Mouse (Mus musculus) frontal cortex, postnatal 25 days (tissue): ENCODE results near the gene Map3k19.

Source experiments
- DNase-seq, 2 experiments: peaks; one replicate each; pipeline ENCODE4 v3.0.0; 2022; ENCODE audit warnings: low spot score in 2 of 2

Gene Map3k19

GRCm38 (mm10) chr1:127854486-127855222 is at the start of gene Map3k19:
Gene Map3k19 (minus strand): TSS chr1:127855031.
- peak in 1 of 2 experiments; percentile 9 for DNase-seq

- DNase-seq = no peak
Observed at GRCm38 (mm10) chr1:127899401-127899800, 44.6 kb upstream of the Map3k19 start.

GRCm38 (mm10) chr1:127869276-127869675 is 14.4 kb upstream of the Map3k19 start:
- no peak for DNase-seq

- DNase-seq = peak; percentile 78 to 82
Observed at GRCm38 (mm10) chr1:127868300-127869261, 13.8 kb upstream of the Map3k19 start, which contains the start of gene Rab3gap1. Gene Rab3gap1 (plus strand): TSS chr1:127868773.

GRCm38 (mm10) chr1:127863806-127864205 is 9.0 kb upstream of the Map3k19 start:
- DNase-seq = no peak

- no peak for DNase-seq
Observed at GRCm38 (mm10) chr1:127861900-127862299, 7.1 kb upstream of the Map3k19 start.

GRCm38 (mm10) chr1:127860492-127860891 is 5.7 kb upstream of the Map3k19 start:
- DNase-seq = no peak

- no peak for DNase-seq
Observed at GRCm38 (mm10) chr1:127859799-127860400, 5.1 kb upstream of the Map3k19 start.

GRCm38 (mm10) chr1:127858945-127859648 is 4.3 kb upstream of the Map3k19 start:
- DNase-seq = no peak

- DNase-seq = no peak
Observed at GRCm38 (mm10) chr1:127850075-127850610, 4.7 kb downstream of the Map3k19 start.

GRCm38 (mm10) chr1:127845472-127845871 is 9.4 kb downstream of the Map3k19 start:
- no peak for DNase-seq

GRCm38 (mm10) chr1:127838602-127839001 is 16.2 kb downstream of the Map3k19 start:
- no peak for DNase-seq

GRCm38 (mm10) chr1:127836619-127837018 is 18.2 kb downstream of the Map3k19 start:
- no peak for DNase-seq

- DNase-seq = no peak
Observed at GRCm38 (mm10) chr1:127834202-127834601, 20.6 kb downstream of the Map3k19 start.

- no peak for DNase-seq
Observed at GRCm38 (mm10) chr1:127833714-127834113, 21.1 kb downstream of the Map3k19 start.

- DNase-seq = no peak
Observed at GRCm38 (mm10) chr1:127830215-127830921, 24.5 kb downstream of the Map3k19 start.

- DNase-seq = no peak
Observed at GRCm38 (mm10) chr1:127827325-127827724, 27.5 kb downstream of the Map3k19 start.

GRCm38 (mm10) chr1:127816381-127816780 is 38.5 kb downstream of the Map3k19 start:
- DNase-seq = no peak

GRCm38 (mm10) chr1:127812929-127813328 is 41.9 kb downstream of the Map3k19 start:
- no peak for DNase-seq

- DNase-seq = no peak
Observed at GRCm38 (mm10) chr1:127808671-127809070, 46.2 kb downstream of the Map3k19 start.

- DNase-seq = no peak
Observed at GRCm38 (mm10) chr1:127802916-127803315, 51.9 kb downstream of the Map3k19 start.
